Mouse (Mus musculus) neural tube, embryonic 12.5 days (tissue): ENCODE measurements at regions not wholly inside any gene's neighbourhood (a gene's known extent, or its start where the extent isn't known, plus 50 kb on each side); places are given as distances from the start of the nearest gene placed in this dataset.

ENCODE experiments used
- ATAC-seq: fragments of 200-750 bp; cut with Nextera tagmentation; 2 replicates; pipeline ENCODE4 v1.8.0; 2017; ENCODE audit warnings: low read depth, mild to moderate bottlenecking, moderate TSS enrichment, moderate library complexity; ENCODE audit not compliant: low FRiP score
- H3K27ac ChIP-seq: fragments of 300-500 bp; sonication (generic); 2 replicates; pipeline ENCODE4 v1.5.1; 2016
- H3K27me3 ChIP-seq: fragments of 300-500 bp; sonication (generic); replicated peaks from 2 replicates; pipeline ENCODE4 v1.6.1; 2016; ENCODE audit warnings: mild to moderate bottlenecking
- H3K36me3 ChIP-seq: fragments of 300-500 bp; sonication (generic); 2 replicates; pipeline ENCODE4 v1.6.1; 2016; ENCODE audit warnings: mild to moderate bottlenecking
- H3K4me1 ChIP-seq: fragments of 300-500 bp; sonication (generic); 2 replicates; pipeline ENCODE4 v1.6.1; 2016
- H3K4me2 ChIP-seq: fragments of 300-500 bp; sonication (generic); replicated peaks from 2 replicates; pipeline ENCODE4 v1.6.1; 2016; ENCODE audit warnings: mild to moderate bottlenecking
- H3K4me3 ChIP-seq: fragments of 300-500 bp; sonication (generic); 2 replicates; pipeline ENCODE4 v1.5.1; 2016
- H3K9ac ChIP-seq: fragments of 300-500 bp; sonication (generic); 2 replicates; pipeline ENCODE4 v1.6.1; 2016; ENCODE audit warnings: mild to moderate bottlenecking
- H3K9me3 ChIP-seq: fragments of 300-500 bp; sonication (generic); 2 replicates; pipeline ENCODE4 v1.6.1; 2016; ENCODE audit warnings: mild to moderate bottlenecking
- WGBS: fragments of 180-500 bp; shearing (Covaris S2); methylation state at CpG from one replicate; pipeline ENCODE4 v1.1.7; 2016; 5-methylcytosine and 5-hydroxymethylcytosine counted together

- 94% methylated on average over 1 of the region's 1 CpGs for WGBS
- Histone ChIP-seq H3K9me3 (no peaks in the 10 kb centered on the region), H3K27ac (no peak overlapping the region), H3K4me2 (no peak overlapping the region), H3K9ac (no peak overlapping the region), H3K4me1 (no peaks in the 10 kb centered on the region), H3K4me3 (no peak overlapping the region), H3K36me3 (no peaks in the 10 kb centered on the region), H3K27me3 (no peaks in the 10 kb centered on the region)
- ATAC-seq = no peak
These were observed 136.9 kb downstream of the Uaca start for GRCm38 (mm10) chr9:60931290-60931689.

GRCm38 (mm10) chr9:60936937-60937336 lies 142.6 kb downstream of the Uaca start:
- WGBS = 95% methylated on average over 9 of the region's 9 CpGs
- Histone ChIP-seq H3K36me3 (no peaks in the 10 kb centered on the region), H3K9ac (no peak overlapping the region), H3K4me1 (peaks cover 6% of the 10 kb centered on the region), H3K9me3 (no peaks in the 10 kb centered on the region), H3K4me3 (no peak overlapping the region), H3K4me2 (no peak overlapping the region), H3K27ac (no peak overlapping the region), H3K27me3 (peaks cover 5% of the 10 kb centered on the region; the same call in 1 of the 2 replicates)
- no peak for ATAC-seq

GRCm38 (mm10) chr9:60939858-60940804 lies 145.8 kb downstream of the Uaca start:
- Histone ChIP-seq H3K27ac (no peak overlapping the region), H3K4me1 (peaks cover 6% of the 10 kb centered on the region), H3K4me2 (peak overlapping the region; percentile 21; the same call in 1 of the 2 replicates), H3K36me3 (no peaks in the 10 kb centered on the region), H3K27me3 (peaks cover 8% of the 10 kb centered on the region), H3K9me3 (no peaks in the 10 kb centered on the region), H3K4me3 (no peak overlapping the region), H3K9ac (no peak overlapping the region)
- WGBS = 27% methylated on average over 18 of the region's 18 CpGs
- ATAC-seq = peak; percentile 78

GRCm38 (mm10) chr9:60947363-60947762 lies 153.0 kb downstream of the Uaca start:
- Histone ChIP-seq H3K27ac (no peak overlapping the region), H3K4me2 (no peak overlapping the region), H3K4me1 (peaks cover 16% of the 10 kb centered on the region), H3K36me3 (no peaks in the 10 kb centered on the region), H3K27me3 (peaks cover 11% of the 10 kb centered on the region; the same call in 1 of the 2 replicates), H3K9ac (no peak overlapping the region), H3K4me3 (no peak overlapping the region), H3K9me3 (no peaks in the 10 kb centered on the region)
- 60% methylated on average over 15 of the region's 15 CpGs for WGBS
- ATAC-seq = no peak

- no peaks in the 10 kb centered on the region for H3K36me3 ChIP-seq
- 39% methylated on average over 10 of the region's 10 CpGs for WGBS
- H3K27me3 ChIP-seq = peaks cover 11% of the 10 kb centered on the region; the same call in 1 of the 2 replicates
- H3K9me3 ChIP-seq = no peaks in the 10 kb centered on the region
- no peak overlapping the region for H3K4me3 ChIP-seq
- H3K4me1 ChIP-seq = peaks cover 16% of the 10 kb centered on the region
- H3K9ac ChIP-seq = no peak overlapping the region
- no peak overlapping the region for H3K27ac ChIP-seq
- ATAC-seq = no peak
- H3K4me2 ChIP-seq = no peak overlapping the region
These were observed 154.3 kb downstream of the Uaca start for GRCm38 (mm10) chr9:60948531-60949070.

GRCm38 (mm10) chr9:60950161-60950560 lies 155.8 kb downstream of the Uaca start:
- H3K36me3 ChIP-seq = no peaks in the 10 kb centered on the region
- WGBS = 92% methylated on average over 5 of the region's 5 CpGs
- H3K9me3 ChIP-seq = no peaks in the 10 kb centered on the region
- no peak overlapping the region for H3K4me3 ChIP-seq
- 0 out of 2 replicates have a peak, but pooled peaks cover 8% of the 10 kb centered on the region for H3K27me3 ChIP-seq
- no peak overlapping the region for H3K27ac ChIP-seq
- no peak overlapping the region for H3K9ac ChIP-seq
- no peak overlapping the region for H3K4me2 ChIP-seq
- ATAC-seq = no peak
- peaks cover 16% of the 10 kb centered on the region for H3K4me1 ChIP-seq

GRCm38 (mm10) chr9:60951071-60951561 lies 156.8 kb downstream of the Uaca start:
- Histone ChIP-seq H3K9me3 (no peaks in the 10 kb centered on the region), H3K4me2 (no peak overlapping the region; the same call in 1 of the 2 replicates), H3K27ac (no peak overlapping the region), H3K36me3 (no peaks in the 10 kb centered on the region), H3K4me1 (peaks cover 16% of the 10 kb centered on the region), H3K9ac (no peak overlapping the region), H3K27me3 (0 out of 2 replicates have a peak, but pooled peaks cover 4% of the 10 kb centered on the region), H3K4me3 (no peak overlapping the region)
- WGBS = 15% methylated on average over 10 of the region's 10 CpGs
- ATAC-seq = no peak

GRCm38 (mm10) chr9:60957438-60957837 lies 163.1 kb downstream of the Uaca start:
- 60% methylated on average over 5 of the region's 5 CpGs for WGBS

GRCm38 (mm10) chr9:60959537-60959936 lies 165.2 kb downstream of the Uaca start:
- Histone ChIP-seq H3K27me3 (0 out of 2 replicates have a peak, but pooled peaks cover 3% of the 10 kb centered on the region), H3K27ac (no peak overlapping the region), H3K4me2 (no peak overlapping the region), H3K9me3 (no peaks in the 10 kb centered on the region), H3K9ac (no peak overlapping the region), H3K36me3 (no peaks in the 10 kb centered on the region), H3K4me3 (no peak overlapping the region), H3K4me1 (no peaks in the 10 kb centered on the region)
- WGBS = 88% methylated on average over 6 of the region's 6 CpGs
- ATAC-seq = no peak

More at GRCm38 (mm10) chr9:60957438-60957837, 163.1 kb downstream of the Uaca start:
- Histone ChIP-seq H3K36me3 (no peaks in the 10 kb centered on the region), H3K27me3 (no peaks in the 10 kb centered on the region), H3K27ac (no peak overlapping the region), H3K4me2 (no peak overlapping the region), H3K4me1 (no peaks in the 10 kb centered on the region), H3K9me3 (no peaks in the 10 kb centered on the region), H3K4me3 (no peak overlapping the region), H3K9ac (no peak overlapping the region)
- no peak for ATAC-seq

GRCm38 (mm10) chr9:60962086-60962485 lies 167.7 kb downstream of the Uaca start:
- 82% methylated on average over 4 of the region's 4 CpGs for WGBS
- no peak for ATAC-seq
- 0 out of 2 replicates have a peak, but pooled peaks cover 4% of the 10 kb centered on the region for H3K27me3 ChIP-seq

GRCm38 (mm10) chr9:60965641-60966040 lies 171.3 kb downstream of the Uaca start:
- H3K9ac ChIP-seq = no peak overlapping the region
- no peaks in the 10 kb centered on the region for H3K9me3 ChIP-seq
- no peaks in the 10 kb centered on the region for H3K4me1 ChIP-seq
- 0 out of 2 replicates have a peak, but pooled peaks cover 4% of the 10 kb centered on the region for H3K27me3 ChIP-seq
- H3K4me3 ChIP-seq = no peak overlapping the region
- no peak for ATAC-seq
- H3K4me2 ChIP-seq = no peak overlapping the region
- H3K27ac ChIP-seq = no peak overlapping the region
- WGBS = 86% methylated on average over 1 of the region's 1 CpGs
- no peaks in the 10 kb centered on the region for H3K36me3 ChIP-seq

More at GRCm38 (mm10) chr9:60962086-60962485, 167.7 kb downstream of the Uaca start:
- H3K9me3 ChIP-seq = no peaks in the 10 kb centered on the region
- no peaks in the 10 kb centered on the region for H3K4me1 ChIP-seq
- no peaks in the 10 kb centered on the region for H3K36me3 ChIP-seq
- H3K4me3 ChIP-seq = no peak overlapping the region
- no peak overlapping the region for H3K27ac ChIP-seq
- H3K4me2 ChIP-seq = no peak overlapping the region
- no peak overlapping the region for H3K9ac ChIP-seq
